Comparison of ENCODE assay signal across 17 mouse cellular contexts in the genomic region with DNA sequence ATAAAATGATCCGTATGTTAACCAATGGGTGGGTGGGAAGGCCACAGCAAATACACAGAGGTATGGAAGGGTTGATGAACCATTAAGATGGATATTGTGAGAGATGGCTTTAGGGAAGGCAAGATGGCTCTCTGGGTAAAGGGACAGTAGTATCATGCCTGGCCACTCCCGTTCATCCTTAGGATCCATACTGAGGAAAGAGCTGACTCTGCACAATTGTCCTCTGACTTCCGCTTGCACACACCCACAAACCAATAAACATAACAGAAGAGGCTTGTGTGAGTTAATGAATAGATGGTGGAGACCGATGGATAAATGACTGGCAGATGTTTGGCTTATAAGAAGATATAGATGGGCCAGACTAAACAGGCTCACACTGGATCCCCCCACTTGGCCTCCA. TPM values are rescaled to one million over a fixed set of nuclear protein-coding genes. Genes with fewer than 3 reads are reported as not detected.
"Had no signal": no experiment of that assay in that cellular context is flagged by ENCODE, and none has a peak within 500 bp of the region (broad histone marks: within the 10 kb centered on the region; RNA-seq: fewer than 3 reads in every experiment).

No protein-coding gene starts in this region.

- H3K4me3 ChIP-seq: neural tube, embryonic 13.5 days; neural tube, embryonic 15.5 days; stomach, embryonic 15.5 days had no signal

- H3K27me3 ChIP-seq: neural tube, embryonic 15.5 days; stomach, embryonic 15.5 days had no signal

- H3K9me3 ChIP-seq: neural tube, embryonic 13.5 days; neural tube, embryonic 15.5 days; stomach, embryonic 15.5 days had no signal

- H3K9ac ChIP-seq: neural tube, embryonic 13.5 days; neural tube, embryonic 15.5 days; stomach, embryonic 15.5 days had no signal

- H3K4me2 ChIP-seq: neural tube, embryonic 13.5 days; neural tube, embryonic 15.5 days; stomach, embryonic 15.5 days had no signal

- H3K27ac ChIP-seq: neural tube, embryonic 13.5 days; neural tube, embryonic 15.5 days; stomach, embryonic 15.5 days; stomach, postnatal 0 days had no signal

- DNase-seq: retina, postnatal 1 day; right cerebral cortex, adult 18-20 months; right cerebral cortex, postnatal 14 days; right cerebral cortex, postnatal 25 days; right cerebral cortex, postnatal 4 days; spleen, adult 18-20 months; thymus, adult 18-20 months; thymus, adult 2 months; thymus, postnatal 14 days; thymus, postnatal 25 days; thymus, postnatal 36 days; thymus, postnatal 4 days had no signal

- H3K36me3 ChIP-seq: neural tube, embryonic 13.5 days; neural tube, embryonic 15.5 days; stomach, embryonic 15.5 days had no signal

- H3K4me1 ChIP-seq: stomach, embryonic 15.5 days had no signal

RNA-seq across cellular contexts. Expression of gene Sez6l, which starts 19.6 kb away (rescaled TPM):
- total RNA-seq: neutrophil, adult 5-6 weeks had no signal
